12 mouse cellular contexts compared by ENCODE assay signal in the genomic region with DNA sequence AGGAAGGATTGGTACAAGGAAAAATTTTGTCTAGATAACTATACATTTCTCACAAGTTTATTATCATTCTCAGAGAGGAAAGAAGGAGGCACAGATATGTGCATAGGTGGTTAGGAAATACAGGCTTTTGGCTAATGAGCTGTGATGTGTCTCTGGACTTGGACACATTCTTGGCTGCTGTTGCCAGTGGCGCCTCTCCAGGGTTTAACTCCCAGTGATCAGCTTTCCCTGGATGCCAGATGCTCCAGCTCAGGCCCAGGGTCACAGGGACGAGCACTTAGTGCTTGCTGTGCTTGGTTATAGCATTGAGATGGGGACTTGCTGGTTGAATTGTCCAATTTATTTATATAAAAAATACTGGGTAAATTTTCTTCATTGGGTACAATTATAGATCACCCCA.
DNase-seq lines count a peak whose midpoint lies in the region; ATAC-seq lines count a peak whose summit lies in the region.
"Had no signal": no experiment of that assay in that cellular context is flagged by ENCODE, and none has a peak within 500 bp of the region (broad histone marks: within the 10 kb centered on the region; RNA-seq: fewer than 3 reads in every experiment).

No protein-coding gene starts in this region.

- H3K4me1 ChIP-seq in heart, embryonic 12.5 days (replicated peaks), result 0 out of 2 replicates have a peak, but pooled peaks cover 7% of the 10 kb centered on the region
- peaks cover 12% of the 10 kb centered on the region for H3K4me1 ChIP-seq in lung, embryonic 16.5 days (replicated peaks; ENCODE audit: control insufficient read depth, insufficient read depth, low read length)
- H3K4me1 ChIP-seq: neural tube, embryonic 12.5 days had no signal

- no peaks in the 10 kb centered on the region for H3K36me3 ChIP-seq in heart, embryonic 12.5 days
- no peaks in the 10 kb centered on the region for H3K36me3 ChIP-seq in lung, embryonic 16.5 days (ENCODE audit: control insufficient read depth, insufficient read depth, low read length)
- H3K36me3 ChIP-seq: neural tube, embryonic 12.5 days had no signal

- H3K27ac ChIP-seq in heart, embryonic 12.5 days (ENCODE audit: poor library complexity, severe bottlenecking), result no peak overlapping the region
- H3K27ac ChIP-seq in lung, embryonic 16.5 days (ENCODE audit: low read length), result no peak overlapping the region
- H3K27ac ChIP-seq: hindbrain, embryonic 14.5 days; left cerebral cortex, adult 2 months; neural tube, embryonic 12.5 days had no signal

- no peak overlapping the region for H3K4me3 ChIP-seq in heart, embryonic 12.5 days
- H3K4me3 ChIP-seq in lung, embryonic 16.5 days (ENCODE audit: low read length), result no peak overlapping the region
- H3K4me3 ChIP-seq: left cerebral cortex, adult 2 months; neural tube, embryonic 12.5 days had no signal

- H3K4me2 ChIP-seq in heart, embryonic 12.5 days, result no peak overlapping the region
- H3K4me2 ChIP-seq in lung, embryonic 16.5 days (ENCODE audit: low read depth, low read length), result no peak overlapping the region
- H3K4me2 ChIP-seq: hindbrain, embryonic 14.5 days; neural tube, embryonic 12.5 days had no signal

- H3K27me3 ChIP-seq in heart, embryonic 12.5 days (replicated peaks), result no peaks in the 10 kb centered on the region
- no peaks in the 10 kb centered on the region for H3K27me3 ChIP-seq in lung, embryonic 16.5 days (ENCODE audit: control insufficient read depth, insufficient read depth, low read depth, low read length)
- H3K27me3 ChIP-seq: neural tube, embryonic 12.5 days had no signal

- intact Hi-C loops in gastrocnemius, postnatal 14 days (cut with DNase I; ENCODE audit: low total_unique reads), result no loop called here

- peaks cover 9% of the 10 kb centered on the region; the same call in 1 of the 2 replicates for H3K9me3 ChIP-seq in heart, embryonic 12.5 days (replicated peaks)
- peaks cover 4% of the 10 kb centered on the region; the same call in 1 of the 2 replicates for H3K9me3 ChIP-seq in lung, embryonic 16.5 days (ENCODE audit: control insufficient read depth, low read length)
- H3K9me3 ChIP-seq: neural tube, embryonic 12.5 days had no signal

- WGBS in heart, embryonic 12.5 days, result 43% methylated on average over 2 of the region's 2 CpGs
- WGBS in lung, embryonic 16.5 days, result 49% methylated on average over 2 of the region's 2 CpGs

- no peak overlapping the region for H3K9ac ChIP-seq in heart, embryonic 12.5 days
- H3K9ac ChIP-seq in lung, embryonic 16.5 days (ENCODE audit: low read length), result no peak overlapping the region
- H3K9ac ChIP-seq: hindbrain, embryonic 14.5 days; neural tube, embryonic 12.5 days had no signal

- no peak for ATAC-seq in heart, embryonic 12.5 days (ENCODE audit: insufficient number of reproducible peaks, low FRiP score)
- ATAC-seq in lung, embryonic 16.5 days (ENCODE audit: low read depth), result peak; percentile 84
- no peak for ATAC-seq in monocyte, adult 5-6 weeks (replicated peaks; ENCODE audit: insufficient number of reproducible peaks, low FRiP score, low TSS enrichment, poor library complexity, severe bottlenecking)
- ATAC-seq in erythroid progenitor cell, adult 5-6 weeks (replicated peaks; ENCODE audit: low FRiP score, poor library complexity, severe bottlenecking), result no peak

- DNase-seq in heart, adult 11 months, result peak; percentile 98
- DNase-seq in 3T3-L1 (ENCODE audit: low read depth, low spot score), result peak; percentile 88
- peak; percentile 77 for DNase-seq in gastrocnemius, postnatal 14 days
- no peak for DNase-seq in cerebellum, postnatal 25 days
- DNase-seq: cerebellum, adult 18-20 months had no signal

Comparison
In these comparisons a context has a peak if more than half of its experiments do, and no peak if none do; other contexts are left out.
1. DNase-seq: peak in heart, adult 11 months (single experiment), 3T3-L1 (single experiment) and gastrocnemius, postnatal 14 days (single experiment); none in cerebellum, postnatal 25 days (0 of 2).